Mouse (Mus musculus) midbrain, embryonic 14.5 days (tissue): Measurements from ENCODE around the gene Wdr54. TPM values are rescaled to one million over a fixed set of nuclear protein-coding genes. Genes with fewer than 3 reads are reported as not detected.
"Not testable (repeated sequence)": the region's sequence is repeated elsewhere in the genome, so short reads cannot be mapped to it uniquely, and the experiment has no call there.

Experiments
- ATAC-seq: fragments of 200-750 bp; cut with Nextera tagmentation; 2 replicates; pipeline ENCODE4 v1.8.0; 2017; ENCODE audit warnings: moderate number of reproducible peaks, moderate library complexity; ENCODE audit not compliant: low FRiP score, low TSS enrichment
- DNase-seq: peaks from one replicate; pipeline ENCODE4 v3.0.0-alpha.2; 2015
- H3K27ac ChIP-seq: fragments of 300-500 bp; sonication (generic); replicated peaks from 2 replicates; pipeline ENCODE4 v1.5.1; 2014; ENCODE audit warnings: mild to moderate bottlenecking, low read depth, low read length, moderate library complexity
- H3K27me3 ChIP-seq: fragments of 300-500 bp; sonication (generic); 2 replicates; pipeline ENCODE4 v1.6.1; 2014; ENCODE audit warnings: low read length, control low read depth, mixed read lengths; ENCODE audit not compliant: control insufficient read depth, insufficient read depth
- H3K36me3 ChIP-seq: fragments of 300-500 bp; sonication (generic); 2 replicates; pipeline ENCODE4 v1.6.1; 2014; ENCODE audit warnings: low read length, control low read depth; ENCODE audit not compliant: control insufficient read depth, insufficient read depth
- H3K4me1 ChIP-seq: fragments of 300-500 bp; sonication (generic); 2 replicates; pipeline ENCODE4 v1.6.1; 2014; ENCODE audit warnings: mild to moderate bottlenecking, antibody characterized with exemption, low read length, control low read depth; ENCODE audit not compliant: control insufficient read depth, insufficient read depth
- H3K4me2 ChIP-seq: fragments of 300-500 bp; sonication (generic); 2 replicates; pipeline ENCODE4 v1.6.1; 2014; ENCODE audit warnings: mild to moderate bottlenecking, low read length, moderate library complexity
- H3K4me3 ChIP-seq: fragments of 300-500 bp; sonication (generic); replicated peaks from 2 replicates; pipeline ENCODE4 v1.5.1; 2014; ENCODE audit warnings: low read depth, low read length
- H3K9ac ChIP-seq: fragments of 300-500 bp; sonication (generic); replicated peaks from 2 replicates; pipeline ENCODE4 v1.6.1; 2014; ENCODE audit warnings: mild to moderate bottlenecking, low read length, moderate library complexity
- H3K9me3 ChIP-seq: fragments of 300-500 bp; sonication (generic); 2 replicates; pipeline ENCODE4 v1.6.1; 2016; ENCODE audit warnings: low read length, control low read depth, mixed read lengths; ENCODE audit not compliant: control insufficient read depth
- WGBS: fragments of 180-500 bp; shearing (Covaris S2); extraction: QIAGEN DNeasy Blood & Tissue Kit; methylation state at CpG from one replicate; pipeline ENCODE4 v1.1.7; 2014; 5-methylcytosine and 5-hydroxymethylcytosine counted together
- polyA plus RNA-seq: library from polyadenylated mRNA; unstranded; fragments of >200 nt; fragmentation: Nextera tagmentation; extraction: Ambion mirVana; gene quantifications from 2 replicates; pipeline ENCODE4 v1.2.1, GENCODE M21; 2014

Gene Wdr54
- polyA plus RNA-seq, 1 experiment from 2014 or later: 19.4 TPM

- DNase-seq (no peak), ATAC-seq (peak; percentile 51; the same call in 1 of the 2 replicates)
- no peaks in the 10 kb centered on the region for H3K9me3 ChIP-seq
- H3K4me1 ChIP-seq: peaks cover 21% of the 10 kb centered on the region
- H3K27me3 ChIP-seq: peaks cover 34% of the 10 kb centered on the region
- H3K4me2 ChIP-seq: peak overlapping the region; percentile 88
- H3K4me3 ChIP-seq: peak overlapping the region; percentile 89
- peak overlapping the region; percentile 44 for H3K9ac ChIP-seq
- peak overlapping the region; percentile 46 for H3K27ac ChIP-seq
- WGBS: 6% methylated on average over 6 of the region's 6 CpGs
- 0 out of 2 replicates have a peak, but pooled peaks cover 3% of the 10 kb centered on the region for H3K36me3 ChIP-seq
These were observed 8.9 kb upstream of the Wdr54 start for GRCm38 (mm10) chr6:83165026-83165606.

DNA sequence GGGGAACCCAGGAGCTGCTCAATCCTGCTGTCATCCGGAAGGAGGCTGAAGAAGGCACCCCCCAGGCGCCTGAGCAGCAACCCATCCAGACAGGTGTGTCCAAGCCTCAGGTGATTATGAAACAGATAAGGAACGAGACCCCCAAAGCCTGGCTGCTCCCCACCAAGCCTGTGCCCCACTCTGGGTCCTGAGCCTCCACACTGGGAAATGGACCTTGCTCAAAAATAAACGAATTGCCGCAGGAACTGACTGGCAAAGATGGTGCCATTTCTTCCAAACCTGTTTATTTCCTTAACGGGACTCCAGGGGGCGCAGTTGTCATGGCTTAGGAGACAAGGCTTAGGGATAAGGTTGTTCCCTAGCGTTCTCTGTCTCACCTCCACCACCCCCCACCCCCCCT is 6.5 kb upstream of the Wdr54 start:
- peak overlapping the region; percentile 37 for H3K4me2 ChIP-seq
- WGBS: under 1% methylated on average over 8 of the region's 8 CpGs
- H3K4me1 ChIP-seq: peaks cover 21% of the 10 kb centered on the region
- no peak overlapping the region for H3K27ac ChIP-seq
- peak overlapping the region; percentile 25; the same call in 1 of the 2 replicates for H3K4me3 ChIP-seq
- no peaks in the 10 kb centered on the region for H3K36me3 ChIP-seq
- no peak for ATAC-seq
- peaks cover 36% of the 10 kb centered on the region for H3K27me3 ChIP-seq
- H3K9ac ChIP-seq: 0 out of 2 replicates have a peak overlapping the region, but pooled peaks have one; percentile 16
- no peaks in the 10 kb centered on the region for H3K9me3 ChIP-seq
- peak; percentile 83 for DNase-seq

GRCm38 (mm10) chr6:83161921-83162641 is 5.9 kb upstream of the Wdr54 start:
- Histone ChIP-seq H3K4me1 (peaks cover 20% of the 10 kb centered on the region), H3K9me3 (no peaks in the 10 kb centered on the region), H3K9ac (0 out of 2 replicates have a peak overlapping the region, but pooled peaks have one; percentile 16), H3K4me3 (peak overlapping the region; percentile 25), H3K27ac (no peak overlapping the region), H3K4me2 (peak overlapping the region; percentile 37), H3K27me3 (peaks cover 36% of the 10 kb centered on the region), H3K36me3 (no peaks in the 10 kb centered on the region)
- ATAC-seq (no peak), DNase-seq (peak; percentile 17)
- WGBS: under 1% methylated on average over 49 of the region's 49 CpGs

DNA sequence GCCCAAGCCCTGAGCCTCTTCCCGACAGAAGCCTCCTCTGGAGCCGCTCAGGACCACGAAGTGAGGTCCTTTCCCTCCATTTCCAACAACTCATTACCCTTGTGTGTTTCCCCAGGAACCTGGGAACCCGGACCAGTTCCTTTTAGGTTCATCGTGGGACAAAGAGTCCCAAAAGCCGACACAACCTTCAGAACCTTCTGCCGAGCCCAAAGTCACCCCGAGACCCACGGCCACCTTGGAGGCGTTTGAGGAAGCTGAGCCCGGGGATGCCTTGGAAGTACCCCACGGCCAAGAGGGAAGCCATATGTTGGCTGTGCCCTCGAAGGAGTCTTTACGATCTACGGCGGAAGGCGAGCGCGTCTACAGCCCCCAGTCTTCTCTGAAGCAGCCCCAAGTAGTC is 5.2 kb upstream of the Wdr54 start:
- WGBS: 7% methylated on average over 19 of the region's 19 CpGs
- no peak overlapping the region for H3K9ac ChIP-seq
- H3K27me3 ChIP-seq: peaks cover 36% of the 10 kb centered on the region
- H3K4me2 ChIP-seq: peak overlapping the region; percentile 37
- peak overlapping the region; percentile 25 for H3K4me3 ChIP-seq
- DNase-seq (no peak), ATAC-seq (no peak)
- H3K4me1 ChIP-seq: peaks cover 18% of the 10 kb centered on the region
- H3K36me3 ChIP-seq: no peaks in the 10 kb centered on the region
- no peaks in the 10 kb centered on the region for H3K9me3 ChIP-seq
- H3K27ac ChIP-seq: no peak overlapping the region

- 24% methylated on average over 3 of the region's 3 CpGs for WGBS
- not testable (repeated sequence) for H3K9me3 ChIP-seq, H3K36me3 ChIP-seq, ATAC-seq, H3K4me2 ChIP-seq, H3K9ac ChIP-seq, H3K4me3 ChIP-seq, H3K27ac ChIP-seq
- peak; percentile 87 for DNase-seq
- H3K4me1 ChIP-seq: peaks cover 24% of the 10 kb centered on the region
- peaks cover 36% of the 10 kb centered on the region for H3K27me3 ChIP-seq
These were observed 3.3 kb upstream of the Wdr54 start for GRCm38 (mm10) chr6:83159456-83159855.

DNA sequence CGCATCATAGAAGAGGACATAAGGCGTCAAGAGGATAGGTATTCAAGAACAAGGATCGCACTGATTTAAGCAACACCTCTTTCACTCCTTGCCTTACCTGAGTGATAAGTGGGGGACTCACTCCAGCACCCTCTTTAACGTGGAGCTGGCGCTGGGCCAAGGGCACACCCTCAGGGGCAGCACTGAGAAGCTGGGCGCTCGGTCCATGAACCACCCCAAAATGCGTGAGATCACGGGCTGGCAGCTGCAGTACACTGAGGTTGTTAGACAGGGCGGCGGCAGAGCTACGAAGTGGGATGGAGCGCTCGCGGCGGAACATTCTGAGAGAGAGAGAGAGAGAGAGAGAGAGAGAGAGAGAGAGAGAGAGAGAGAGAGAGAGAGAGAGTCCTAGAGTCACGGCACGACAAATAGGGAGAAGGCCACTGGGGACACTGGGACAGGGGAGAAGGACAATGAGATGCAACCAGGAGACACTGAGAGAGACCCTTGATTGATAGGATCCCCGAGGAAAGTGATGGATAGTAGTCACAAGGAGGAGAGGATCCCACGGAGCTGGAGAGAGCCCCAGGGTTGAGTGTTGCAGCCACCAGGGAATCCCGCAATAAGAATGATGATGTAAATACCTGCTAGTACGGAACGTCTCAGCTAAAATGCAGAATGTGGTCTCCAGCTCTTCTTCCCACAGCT is 502 bp downstream of the Wdr54 start:
- ATAC-seq (no peak; the same call in 1 of the 2 replicates), DNase-seq (no peak)
- Histone ChIP-seq H3K27me3 (peaks cover 8% of the 10 kb centered on the region), H3K4me3 (peak overlapping the region; percentile 55), H3K27ac (peak overlapping the region; percentile 13; the same call in 1 of the 2 replicates), H3K36me3 (peaks cover 14% of the 10 kb centered on the region), H3K9ac (peak overlapping the region; percentile 64), H3K4me2 (peak overlapping the region; percentile 81), H3K9me3 (no peaks in the 10 kb centered on the region), H3K4me1 (peaks cover 15% of the 10 kb centered on the region)
- WGBS: 7% methylated on average over 23 of the region's 23 CpGs

GRCm38 (mm10) chr6:83153485-83153884 is 2.7 kb downstream of the Wdr54 start:
- DNase-seq (no peak), ATAC-seq (no peak)
- WGBS: 79% methylated on average over 5 of the region's 5 CpGs
- H3K9me3 ChIP-seq: no peaks in the 10 kb centered on the region
- no peaks in the 10 kb centered on the region for H3K27me3 ChIP-seq
- 0 out of 2 replicates have a peak overlapping the region, but pooled peaks have one; percentile 9 for H3K9ac ChIP-seq
- H3K36me3 ChIP-seq: peaks cover 14% of the 10 kb centered on the region
- no peak overlapping the region for H3K4me3 ChIP-seq
- H3K27ac ChIP-seq: no peak overlapping the region
- peaks cover 15% of the 10 kb centered on the region for H3K4me1 ChIP-seq
- H3K4me2 ChIP-seq: no peak overlapping the region

DNA sequence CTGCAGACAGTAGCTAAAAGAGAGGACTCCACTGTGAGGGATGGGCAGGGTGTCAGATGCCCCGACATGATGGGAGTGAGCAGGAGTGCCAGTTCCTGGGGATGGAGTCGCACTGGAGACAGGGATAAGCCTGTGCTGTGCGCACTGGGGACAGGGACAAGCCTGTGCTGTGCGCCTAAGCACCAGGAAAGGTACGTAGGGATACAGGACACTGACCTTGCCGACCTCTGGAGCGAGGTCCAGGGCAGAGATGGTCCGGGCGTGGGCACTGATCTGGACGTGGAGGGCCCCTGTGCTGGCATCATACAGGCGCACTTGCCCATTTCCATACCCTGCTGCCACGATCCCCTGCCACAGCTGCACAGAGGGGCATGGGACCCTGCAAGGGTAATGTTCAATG is 3.2 kb downstream of the Wdr54 start:
- no peaks in the 10 kb centered on the region for H3K27me3 ChIP-seq

More for the DNA sequence above, 3.2 kb downstream of the Wdr54 start:
- WGBS: 88% methylated on average over 12 of the region's 12 CpGs
- no peak overlapping the region for H3K4me2 ChIP-seq
- no peak overlapping the region for H3K4me3 ChIP-seq
- no peak overlapping the region for H3K27ac ChIP-seq
- no peaks in the 10 kb centered on the region for H3K9me3 ChIP-seq
- H3K4me1 ChIP-seq: peaks cover 15% of the 10 kb centered on the region
- DNase-seq (no peak), ATAC-seq (no peak)
- H3K36me3 ChIP-seq: peaks cover 17% of the 10 kb centered on the region
- 0 out of 2 replicates have a peak overlapping the region, but pooled peaks have one; percentile 9 for H3K9ac ChIP-seq
